Mouse (Mus musculus) hindbrain, embryonic 11.5 days (tissue): ENCODE measurements around the gene Cldn8. TPM values are rescaled to one million over a fixed set of nuclear protein-coding genes. Genes with fewer than 3 reads are reported as not detected.

Source experiments
- ATAC-seq: fragments of 200-750 bp; cut with Nextera tagmentation; 2 replicates; pipeline ENCODE4 v1.8.0; 2017; ENCODE audit warnings: mild to moderate bottlenecking, moderate TSS enrichment, moderate library complexity; ENCODE audit not compliant: low FRiP score
- DNase-seq: peaks from one replicate; pipeline ENCODE4 v3.0.0-alpha.2; 2015; ENCODE audit warnings: low spot score
- H3K27ac ChIP-seq: fragments of 300-500 bp; sonication (generic); 2 replicates; pipeline ENCODE4 v1.5.1; 2014; ENCODE audit warnings: mild to moderate bottlenecking, low read depth, low read length
- H3K27me3 ChIP-seq: fragments of 300-500 bp; sonication (generic); 2 replicates; pipeline ENCODE4 v1.6.1; 2014; ENCODE audit warnings: mild to moderate bottlenecking, low read length, moderate library complexity, mixed read lengths; ENCODE audit not compliant: control insufficient read depth, insufficient read depth
- H3K36me3 ChIP-seq: fragments of 300-500 bp; sonication (generic); 2 replicates; pipeline ENCODE4 v1.6.1; 2014; ENCODE audit warnings: mild to moderate bottlenecking, low read length, moderate library complexity, mixed read lengths; ENCODE audit not compliant: control insufficient read depth, insufficient read depth
- H3K4me1 ChIP-seq: fragments of 300-500 bp; sonication (generic); replicated peaks from 2 replicates; pipeline ENCODE4 v1.6.1; 2014; ENCODE audit warnings: low read length, mixed read lengths; ENCODE audit not compliant: control insufficient read depth, insufficient read depth
- H3K4me2 ChIP-seq: fragments of 300-500 bp; sonication (generic); replicated peaks from 2 replicates; pipeline ENCODE4 v1.6.1; 2014; ENCODE audit warnings: mild to moderate bottlenecking, low read depth, low read length
- H3K4me3 ChIP-seq: fragments of 300-500 bp; sonication (generic); 2 replicates; pipeline ENCODE4 v1.5.1; 2014; ENCODE audit warnings: low read depth, low read length
- H3K9ac ChIP-seq: fragments of 300-500 bp; sonication (generic); 2 replicates; pipeline ENCODE4 v1.6.1; 2014; ENCODE audit warnings: low read depth, low read length
- H3K9me3 ChIP-seq: fragments of 300-500 bp; sonication (generic); 2 replicates; pipeline ENCODE4 v1.6.1; 2016; ENCODE audit warnings: low read length; ENCODE audit not compliant: control insufficient read depth
- polyA plus RNA-seq: library from polyadenylated mRNA; unstranded; fragments of >200 nt; fragmentation: Nextera tagmentation; extraction: Ambion mirVana; gene quantifications from 2 replicates; pipeline ENCODE4 v1.2.1, GENCODE M21; 2014

Cldn8 gene
- polyA plus RNA-seq, 1 experiment from 2014 or later = 1.5 TPM

- H3K4me1 ChIP-seq = no peaks in the 10 kb centered on the region
- no peaks in the 10 kb centered on the region for H3K27me3 ChIP-seq
- H3K27ac ChIP-seq = no peak overlapping the region
- no peak overlapping the region for H3K9ac ChIP-seq
- DNase-seq (no peak), ATAC-seq (no peak)
- H3K9me3 ChIP-seq = no peaks in the 10 kb centered on the region
- H3K36me3 ChIP-seq = no peaks in the 10 kb centered on the region
- H3K4me3 ChIP-seq = no peak overlapping the region
- no peak overlapping the region for H3K4me2 ChIP-seq
Observed at GRCm38 (mm10) chr16:88511348-88511747, 51.6 kb downstream of the Cldn8 start.

Other genes starting within 250 kb of the Cldn8 start
- not detected in 2 replicates for gene Cldn17, start 56.2 kb downstream of the Cldn8 start, polyA plus RNA-seq
- gene Krtap24-1, start 49.1 kb upstream of the Cldn8 start, polyA plus RNA-seq = not detected in 2 replicates
- not detected in 2 replicates for gene 2310079G19Rik, start 64.5 kb upstream of the Cldn8 start, polyA plus RNA-seq
- not detected in 2 replicates for gene Krtap26-1, start 84.6 kb upstream of the Cldn8 start, polyA plus RNA-seq
- gene Krtap27-1, start 108.5 kb upstream of the Cldn8 start, polyA plus RNA-seq = not detected in 2 replicates
- gene 2310061N02Rik, start 144.8 kb upstream of the Cldn8 start, polyA plus RNA-seq = not detected in 2 replicates
- gene Krtap13-1, start 165.7 kb upstream of the Cldn8 start, polyA plus RNA-seq = not detected in 2 replicates
- gene Krtap13, start 188.5 kb upstream of the Cldn8 start, polyA plus RNA-seq = not detected in 2 replicates
- gene 2310034C09Rik, start 195.7 kb upstream of the Cldn8 start, polyA plus RNA-seq = not detected in 2 replicates
- not detected in 2 replicates for gene 2310057N15Rik, start 211.0 kb upstream of the Cldn8 start, polyA plus RNA-seq
- gene Gm5965, start 214.7 kb upstream of the Cldn8 start, polyA plus RNA-seq = not detected in 2 replicates
- not detected in 2 replicates for gene Gm20741, start 249.0 kb upstream of the Cldn8 start, polyA plus RNA-seq